Mouse (Mus musculus): Measurements from ENCODE around the gene Habp4. TPM values are rescaled to one million over a fixed set of nuclear protein-coding genes. Genes with fewer than 3 reads are reported as not detected.

Gene Habp4
- total RNA-seq, 1 experiment from 2014 or later, result 4.8 TPM

- no peak for ATAC-seq (replicated peaks in 1 of 2; ENCODE audit: insufficient read depth in 1 of 2, low FRiP score in 2 of 2, low TSS enrichment in 1 of 2, low read depth in 1 of 2, poor library complexity in 2 of 2, severe bottlenecking in 2 of 2)
Measured at GRCm38 (mm10) chr13:64162626-64163025, 1.0 kb downstream of the Habp4 start.

GRCm38 (mm10) chr13:64163147-64163715 is 1.6 kb downstream of the Habp4 start:
- no peak for ATAC-seq (replicated peaks in 1 of 2; ENCODE audit: insufficient read depth in 1 of 2, low FRiP score in 2 of 2, low TSS enrichment in 1 of 2, low read depth in 1 of 2, poor library complexity in 2 of 2, severe bottlenecking in 2 of 2)

GRCm38 (mm10) chr13:64169746-64170145 is 8.1 kb downstream of the Habp4 start:
- ATAC-seq (replicated peaks in 1 of 2; ENCODE audit: insufficient read depth in 1 of 2, low FRiP score in 2 of 2, low TSS enrichment in 1 of 2, low read depth in 1 of 2, poor library complexity in 2 of 2, severe bottlenecking in 2 of 2), result no peak

GRCm38 (mm10) chr13:64178000-64178399 is 16.4 kb downstream of the Habp4 start:
- ATAC-seq (replicated peaks in 1 of 2; ENCODE audit: insufficient read depth in 1 of 2, low FRiP score in 2 of 2, low TSS enrichment in 1 of 2, low read depth in 1 of 2, poor library complexity in 2 of 2, severe bottlenecking in 2 of 2), result no peak

- no peak for ATAC-seq (replicated peaks in 1 of 2; ENCODE audit: insufficient read depth in 1 of 2, low FRiP score in 2 of 2, low TSS enrichment in 1 of 2, low read depth in 1 of 2, poor library complexity in 2 of 2, severe bottlenecking in 2 of 2)
Measured at GRCm38 (mm10) chr13:64178746-64179652, 17.4 kb downstream of the Habp4 start.

GRCm38 (mm10) chr13:64180300-64180699 is 18.7 kb downstream of the Habp4 start:
- no peak; a peak in 1 of 4 replicates for ATAC-seq (replicated peaks in 1 of 2; ENCODE audit: insufficient read depth in 1 of 2, low FRiP score in 2 of 2, low TSS enrichment in 1 of 2, low read depth in 1 of 2, poor library complexity in 2 of 2, severe bottlenecking in 2 of 2)

GRCm38 (mm10) chr13:64180888-64181287 is 19.3 kb downstream of the Habp4 start:
- ATAC-seq (replicated peaks in 1 of 2; ENCODE audit: insufficient read depth in 1 of 2, low FRiP score in 2 of 2, low TSS enrichment in 1 of 2, low read depth in 1 of 2, poor library complexity in 2 of 2, severe bottlenecking in 2 of 2), result peak; percentile 70; a peak in 3 of 4 replicates

- ATAC-seq (replicated peaks in 1 of 2; ENCODE audit: insufficient read depth in 1 of 2, low FRiP score in 2 of 2, low TSS enrichment in 1 of 2, low read depth in 1 of 2, poor library complexity in 2 of 2, severe bottlenecking in 2 of 2), result no peak
Measured at GRCm38 (mm10) chr13:64182091-64182490, 20.5 kb downstream of the Habp4 start.

GRCm38 (mm10) chr13:64183583-64183982 is 22.0 kb downstream of the Habp4 start:
- no peak for ATAC-seq (replicated peaks in 1 of 2; ENCODE audit: insufficient read depth in 1 of 2, low FRiP score in 2 of 2, low TSS enrichment in 1 of 2, low read depth in 1 of 2, poor library complexity in 2 of 2, severe bottlenecking in 2 of 2)

GRCm38 (mm10) chr13:64184361-64184760 is 22.7 kb downstream of the Habp4 start:
- ATAC-seq (replicated peaks in 1 of 2; ENCODE audit: insufficient read depth in 1 of 2, low FRiP score in 2 of 2, low TSS enrichment in 1 of 2, low read depth in 1 of 2, poor library complexity in 2 of 2, severe bottlenecking in 2 of 2), result no peak

GRCm38 (mm10) chr13:64185176-64185575 is 23.6 kb downstream of the Habp4 start:
- no peak for ATAC-seq (replicated peaks in 1 of 2; ENCODE audit: insufficient read depth in 1 of 2, low FRiP score in 2 of 2, low TSS enrichment in 1 of 2, low read depth in 1 of 2, poor library complexity in 2 of 2, severe bottlenecking in 2 of 2)

- no peak for ATAC-seq (replicated peaks in 1 of 2; ENCODE audit: insufficient read depth in 1 of 2, low FRiP score in 2 of 2, low TSS enrichment in 1 of 2, low read depth in 1 of 2, poor library complexity in 2 of 2, severe bottlenecking in 2 of 2)
Measured at GRCm38 (mm10) chr13:64185586-64185985, 24.0 kb downstream of the Habp4 start.

GRCm38 (mm10) chr13:64186516-64186915 is 24.9 kb downstream of the Habp4 start:
- no peak for ATAC-seq (replicated peaks in 1 of 2; ENCODE audit: insufficient read depth in 1 of 2, low FRiP score in 2 of 2, low TSS enrichment in 1 of 2, low read depth in 1 of 2, poor library complexity in 2 of 2, severe bottlenecking in 2 of 2)

GRCm38 (mm10) chr13:64187065-64187464 is 25.4 kb downstream of the Habp4 start:
- peak; percentile 74 to 84 for ATAC-seq (replicated peaks in 1 of 2; ENCODE audit: insufficient read depth in 1 of 2, low FRiP score in 2 of 2, low TSS enrichment in 1 of 2, low read depth in 1 of 2, poor library complexity in 2 of 2, severe bottlenecking in 2 of 2)

GRCm38 (mm10) chr13:64197899-64198298 is 36.3 kb downstream of the Habp4 start:
- ATAC-seq (replicated peaks in 1 of 2; ENCODE audit: insufficient read depth in 1 of 2, low FRiP score in 2 of 2, low TSS enrichment in 1 of 2, low read depth in 1 of 2, poor library complexity in 2 of 2, severe bottlenecking in 2 of 2), result peak; percentile 74 to 77

GRCm38 (mm10) chr13:64198310-64198709 is 36.7 kb downstream of the Habp4 start:
- ATAC-seq (replicated peaks in 1 of 2; ENCODE audit: insufficient read depth in 1 of 2, low FRiP score in 2 of 2, low TSS enrichment in 1 of 2, low read depth in 1 of 2, poor library complexity in 2 of 2, severe bottlenecking in 2 of 2), result no peak

- ATAC-seq (replicated peaks in 1 of 2; ENCODE audit: insufficient read depth in 1 of 2, low FRiP score in 2 of 2, low TSS enrichment in 1 of 2, low read depth in 1 of 2, poor library complexity in 2 of 2, severe bottlenecking in 2 of 2), result no peak
Measured at GRCm38 (mm10) chr13:64200911-64201310, 39.3 kb downstream of the Habp4 start.

- peak; percentile 42 to 57; a peak in 2 of 4 replicates for ATAC-seq (replicated peaks in 1 of 2; ENCODE audit: insufficient read depth in 1 of 2, low FRiP score in 2 of 2, low TSS enrichment in 1 of 2, low read depth in 1 of 2, poor library complexity in 2 of 2, severe bottlenecking in 2 of 2)
Measured at GRCm38 (mm10) chr13:64204726-64205125, 43.1 kb downstream of the Habp4 start.

Measured in hematopoietic stem cell, adult 5-6 weeks (primary cell).